Mouse (Mus musculus) G1E (cell line): Measurements from ENCODE around the gene 5830473C10Rik.

Source experiments
- CTCF ChIP-seq: IDR thresholded peaks from 2 replicates; pipeline ENCODE4 v1.5.1; 2012; ENCODE audit warnings: low read depth, low read length, inconsistent platforms, mixed read lengths
- GATA1 ChIP-seq: IDR thresholded peaks from 2 replicates; pipeline ENCODE4 v1.6.1; 2012; ENCODE audit warnings: borderline replicate concordance, low read length, inconsistent platforms, mixed read lengths
- GATA2 ChIP-seq: IDR thresholded peaks from 2 replicates; pipeline ENCODE4 v1.6.1; 2012; ENCODE audit warnings: low read depth, low read length, inconsistent platforms, borderline replicate concordance
- POLR2AphosphoS5 ChIP-seq: IDR thresholded peaks from 2 replicates; pipeline ENCODE4 v1.6.1; 2012; ENCODE audit warnings: low read depth, low read length, inconsistent platforms; ENCODE audit not compliant: insufficient replicate concordance
- TAL1 ChIP-seq: conservative IDR thresholded peaks from 2 replicates; pipeline ENCODE4 v1.6.1; 2012; ENCODE audit warnings: low read depth, low read length, inconsistent platforms, mixed read lengths

DNA sequence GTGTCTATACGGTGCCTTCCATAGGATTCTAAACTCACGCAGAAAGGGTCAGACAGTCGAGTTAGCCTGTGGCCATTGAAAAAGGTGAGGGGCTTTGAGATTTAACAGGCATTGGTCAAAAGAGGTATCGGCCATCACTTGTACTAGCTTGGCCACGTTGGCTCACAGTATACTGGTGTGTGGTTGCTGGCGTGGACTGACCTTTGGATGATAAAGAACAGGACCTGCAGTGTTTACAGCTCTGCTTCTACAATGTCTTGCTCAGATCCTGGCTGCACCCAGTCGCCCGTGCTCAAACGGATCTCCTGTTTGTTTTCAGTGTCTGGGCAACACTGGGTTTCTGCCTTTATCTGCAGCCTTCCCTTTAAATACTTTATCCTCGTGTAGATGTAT lies 80.3 kb downstream of the 5830473C10Rik start:
- TF ChIP-seq GATA1 (no peak), CTCF (no peak), TAL1 (no peak), POLR2AphosphoS5 (no peak), GATA2 (no peak)
